Mouse (Mus musculus) neural tube, embryonic 13.5 days (tissue): Measurements from ENCODE around the gene Golga7b. TPM values are rescaled to one million over a fixed set of nuclear protein-coding genes. Genes with fewer than 3 reads are reported as not detected.
A peak's percentile ranks its signal among the peaks of the same experiment; 100 is the strongest.

Source experiments
- ATAC-seq: fragments of 200-750 bp; cut with Nextera tagmentation; 2 replicates; pipeline ENCODE4 v1.8.0; 2017; ENCODE audit warnings: low read depth, mild to moderate bottlenecking, moderate TSS enrichment, moderate library complexity
- H3K27ac ChIP-seq: fragments of 300-500 bp; sonication (generic); replicated peaks from 2 replicates; pipeline ENCODE4 v1.5.1; 2015; ENCODE audit warnings: moderate library complexity, mild to moderate bottlenecking, inconsistent platforms
- H3K27me3 ChIP-seq: fragments of 300-500 bp; sonication (generic); 2 replicates; pipeline ENCODE4 v1.6.1; 2015; ENCODE audit warnings: mild to moderate bottlenecking, inconsistent platforms
- H3K36me3 ChIP-seq: fragments of 300-500 bp; sonication (generic); 2 replicates; pipeline ENCODE4 v1.6.1; 2015; ENCODE audit warnings: mild to moderate bottlenecking, inconsistent platforms
- H3K4me1 ChIP-seq: fragments of 300-500 bp; sonication (generic); replicated peaks from 2 replicates; pipeline ENCODE4 v1.6.1; 2015; ENCODE audit warnings: inconsistent platforms
- H3K4me2 ChIP-seq: fragments of 300-500 bp; sonication (generic); 2 replicates; pipeline ENCODE4 v1.6.1; 2015; ENCODE audit warnings: inconsistent platforms, mild to moderate bottlenecking, moderate library complexity
- H3K4me3 ChIP-seq: fragments of 300-500 bp; sonication (generic); 2 replicates; pipeline ENCODE4 v1.5.1; 2015; ENCODE audit warnings: mild to moderate bottlenecking, inconsistent platforms
- H3K9ac ChIP-seq: fragments of 300-500 bp; sonication (generic); 2 replicates; pipeline ENCODE4 v1.6.1; 2015; ENCODE audit warnings: moderate library complexity, mild to moderate bottlenecking, inconsistent platforms
- H3K9me3 ChIP-seq: fragments of 300-500 bp; sonication (generic); 2 replicates; pipeline ENCODE4 v1.6.1; 2016; ENCODE audit warnings: inconsistent platforms
- WGBS: fragments of 180-500 bp; shearing (Covaris S2); methylation state at CpG from one replicate; pipeline ENCODE4 v1.1.7; 2015; 5-methylcytosine and 5-hydroxymethylcytosine counted together
- polyA plus RNA-seq: library from polyadenylated mRNA; unstranded; fragments of >200 nt; fragmentation: Nextera tagmentation; extraction: Ambion mirVana; gene quantifications from 2 replicates; pipeline ENCODE4 v1.2.1, GENCODE M21; 2015

Gene Golga7b
- polyA plus RNA-seq: 42.3 and 48.7 TPM in 2 replicates

- Histone ChIP-seq H3K9me3 (no peaks in the 10 kb centered on the region), H3K4me3 (no peak within 1 kb of the TSS), H3K9ac (no peak within 1 kb of the TSS), H3K27me3 (peaks cover 3% of the 10 kb centered on the region; the same call in 1 of the 2 replicates), H3K4me1 (no peaks in the 10 kb centered on the region), H3K27ac (no peak within 1 kb of the TSS), H3K36me3 (no peaks in the 10 kb centered on the region), H3K4me2 (no peak within 1 kb of the TSS)
- ATAC-seq: no peak
- WGBS: 82% methylated on average over 3 of the region's 3 CpGs
These were observed at the start of gene Golga7b for GRCm38 (mm10) chr19:42247519-42247918. Gene Golga7b (plus strand): TSS chr19:42247574.

DNA sequence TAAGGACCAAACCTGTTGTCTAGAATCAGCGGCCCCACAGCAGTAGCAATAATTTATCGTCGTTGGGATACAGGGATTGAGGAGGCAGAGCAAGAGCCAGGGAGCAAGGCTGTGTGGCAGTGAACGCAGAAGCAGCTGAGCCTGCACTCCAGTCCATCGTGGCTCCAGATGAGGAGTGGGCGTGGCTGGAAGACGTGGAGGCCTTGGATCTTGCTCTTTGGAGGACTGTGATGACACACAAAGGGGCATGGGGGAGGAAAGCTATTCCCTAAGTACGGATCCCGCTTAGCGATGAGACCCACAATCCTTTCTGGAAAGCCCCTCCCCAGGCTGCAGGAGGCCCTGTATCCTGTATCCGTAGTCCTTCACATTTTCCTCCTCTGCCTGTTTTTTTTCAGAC is 49.3 kb upstream of the Golga7b start:
- Histone ChIP-seq H3K9ac (no peak overlapping the region), H3K4me2 (no peak overlapping the region), H3K27me3 (peaks cover 52% of the 10 kb centered on the region), H3K9me3 (no peaks in the 10 kb centered on the region), H3K27ac (no peak overlapping the region), H3K36me3 (peaks cover 9% of the 10 kb centered on the region), H3K4me3 (no peak overlapping the region), H3K4me1 (peaks cover 30% of the 10 kb centered on the region)
- ATAC-seq: no peak
- WGBS: 47% methylated on average over 11 of the region's 11 CpGs

- Histone ChIP-seq H3K9me3 (no peaks in the 10 kb centered on the region), H3K27ac (no peak within 1 kb of the TSS), H3K9ac (peak within 1 kb of the TSS; percentile 50), H3K4me1 (peaks cover 33% of the 10 kb centered on the region), H3K4me2 (peak within 1 kb of the TSS; percentile 50), H3K27me3 (peaks cover 62% of the 10 kb centered on the region), H3K36me3 (no peaks in the 10 kb centered on the region), H3K4me3 (peak within 1 kb of the TSS; percentile 34)
- under 1% methylated on average over 60 of the region's 60 CpGs for WGBS
- ATAC-seq: peak; percentile 43; the same call in 1 of the 2 replicates
These were observed 45.5 kb upstream of the Golga7b start, which contains the start of gene Sfrp5 for GRCm38 (mm10) chr19:42201696-42202381. Gene Sfrp5 (minus strand): TSS chr19:42202252.

DNA sequence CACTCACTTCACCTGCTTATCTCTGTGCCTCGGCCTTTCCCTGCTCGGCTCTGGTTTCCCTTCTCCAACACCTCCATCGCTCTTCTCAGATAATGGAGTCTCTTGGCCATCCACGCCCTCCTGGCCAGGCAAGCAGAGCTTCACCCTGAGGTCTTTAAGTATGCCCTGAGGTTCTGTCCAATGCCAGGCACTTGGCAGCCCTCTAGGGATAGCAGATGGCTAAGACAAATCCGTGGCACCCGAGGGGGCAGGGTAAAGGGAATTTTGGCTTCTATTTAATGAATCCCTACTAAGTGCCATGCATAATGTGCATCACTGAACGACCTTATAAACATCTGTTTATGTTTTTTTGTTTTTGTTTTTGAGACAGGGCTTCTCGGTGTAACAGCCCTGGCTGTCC is 44.9 kb upstream of the Golga7b start:
- ATAC-seq: no peak
- Histone ChIP-seq H3K27ac (no peak overlapping the region), H3K36me3 (no peaks in the 10 kb centered on the region), H3K27me3 (peaks cover 62% of the 10 kb centered on the region), H3K4me3 (peak overlapping the region; percentile 34), H3K9me3 (no peaks in the 10 kb centered on the region), H3K4me1 (peaks cover 33% of the 10 kb centered on the region), H3K9ac (no peak overlapping the region), H3K4me2 (peak overlapping the region; percentile 50)
- 38% methylated on average over 8 of the region's 8 CpGs for WGBS

DNA sequence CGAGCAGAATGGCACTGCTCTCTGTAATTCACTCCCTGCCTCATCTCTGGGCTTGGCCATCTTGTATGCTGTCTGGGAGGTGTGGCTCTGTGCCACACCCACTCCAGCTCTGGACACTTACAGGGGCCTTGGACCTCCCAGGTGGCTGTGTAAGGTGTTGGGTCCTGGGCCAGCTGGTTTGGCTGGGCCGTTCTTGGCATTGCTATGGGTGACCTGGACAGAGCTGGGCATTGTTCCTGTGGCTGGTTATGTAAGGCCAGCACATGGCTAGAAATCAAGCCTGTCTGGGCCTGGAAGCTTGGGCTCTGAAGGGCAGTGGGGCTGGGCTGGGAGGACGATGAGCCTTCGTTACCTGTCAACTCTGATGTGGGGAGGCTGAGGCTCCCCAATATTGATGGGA is 43.1 kb upstream of the Golga7b start:
- no peaks in the 10 kb centered on the region for H3K9me3 ChIP-seq
- H3K27me3 ChIP-seq: peaks cover 47% of the 10 kb centered on the region
- H3K27ac ChIP-seq: peak overlapping the region; percentile 39
- no peak overlapping the region for H3K4me3 ChIP-seq
- no peaks in the 10 kb centered on the region for H3K36me3 ChIP-seq
- 76% methylated on average over 4 of the region's 4 CpGs for WGBS
- ATAC-seq: no peak
- H3K9ac ChIP-seq: no peak overlapping the region
- peaks cover 35% of the 10 kb centered on the region for H3K4me1 ChIP-seq
- no peak overlapping the region for H3K4me2 ChIP-seq

- peaks cover 38% of the 10 kb centered on the region for H3K27me3 ChIP-seq
- peaks cover 35% of the 10 kb centered on the region for H3K4me1 ChIP-seq
- no peak overlapping the region for H3K4me2 ChIP-seq
- no peak overlapping the region for H3K4me3 ChIP-seq
- ATAC-seq: no peak
- no peaks in the 10 kb centered on the region for H3K9me3 ChIP-seq
- H3K36me3 ChIP-seq: no peaks in the 10 kb centered on the region
- H3K27ac ChIP-seq: no peak overlapping the region
- 58% methylated on average over 8 of the region's 8 CpGs for WGBS
- H3K9ac ChIP-seq: no peak overlapping the region
These were observed 42.2 kb upstream of the Golga7b start for GRCm38 (mm10) chr19:42205201-42205600.

GRCm38 (mm10) chr19:42209485-42209884 is 37.9 kb upstream of the Golga7b start:
- Histone ChIP-seq H3K4me2 (no peak overlapping the region), H3K9ac (no peak overlapping the region), H3K27me3 (no peaks in the 10 kb centered on the region), H3K9me3 (no peaks in the 10 kb centered on the region), H3K36me3 (no peaks in the 10 kb centered on the region), H3K27ac (no peak overlapping the region), H3K4me3 (no peak overlapping the region), H3K4me1 (peaks cover 17% of the 10 kb centered on the region)
- 54% methylated on average over 7 of the region's 7 CpGs for WGBS
- peak; percentile 28; the same call in 1 of the 2 replicates for ATAC-seq

- 59% methylated on average over 6 of the region's 6 CpGs for WGBS
- H3K27ac ChIP-seq: no peak overlapping the region
These were observed 37.4 kb upstream of the Golga7b start for GRCm38 (mm10) chr19:42209976-42210375.

DNA sequence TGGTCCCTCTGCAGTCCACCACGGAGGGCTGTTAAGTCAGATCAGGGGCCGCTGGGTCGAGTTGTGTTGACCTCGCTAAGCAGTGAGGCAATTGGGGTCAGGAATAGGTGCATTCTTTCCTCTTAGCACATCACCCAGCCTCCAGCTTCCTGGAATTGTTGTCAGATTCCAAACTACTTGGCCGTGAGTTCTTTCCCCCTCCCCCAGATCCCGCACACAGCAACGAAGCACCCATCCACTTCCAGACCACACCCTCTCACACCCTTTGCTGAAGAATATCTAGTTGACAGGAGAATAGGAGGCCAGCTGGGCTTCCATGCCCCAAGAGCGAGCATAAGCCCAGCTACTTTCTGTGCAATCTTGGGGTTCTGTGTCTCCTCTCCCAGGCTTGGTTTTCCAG is 35.4 kb upstream of the Golga7b start:
- no peak for ATAC-seq
- 45% methylated on average over 8 of the region's 8 CpGs for WGBS

More at GRCm38 (mm10) chr19:42209976-42210375, 37.4 kb upstream of the Golga7b start:
- H3K4me2 ChIP-seq: no peak overlapping the region
- peaks cover 12% of the 10 kb centered on the region for H3K4me1 ChIP-seq
- H3K27me3 ChIP-seq: no peaks in the 10 kb centered on the region
- H3K4me3 ChIP-seq: no peak overlapping the region
- H3K9me3 ChIP-seq: no peaks in the 10 kb centered on the region
- no peak overlapping the region for H3K9ac ChIP-seq
- no peak; the same call in 1 of the 2 replicates for ATAC-seq
- H3K36me3 ChIP-seq: no peaks in the 10 kb centered on the region

DNA sequence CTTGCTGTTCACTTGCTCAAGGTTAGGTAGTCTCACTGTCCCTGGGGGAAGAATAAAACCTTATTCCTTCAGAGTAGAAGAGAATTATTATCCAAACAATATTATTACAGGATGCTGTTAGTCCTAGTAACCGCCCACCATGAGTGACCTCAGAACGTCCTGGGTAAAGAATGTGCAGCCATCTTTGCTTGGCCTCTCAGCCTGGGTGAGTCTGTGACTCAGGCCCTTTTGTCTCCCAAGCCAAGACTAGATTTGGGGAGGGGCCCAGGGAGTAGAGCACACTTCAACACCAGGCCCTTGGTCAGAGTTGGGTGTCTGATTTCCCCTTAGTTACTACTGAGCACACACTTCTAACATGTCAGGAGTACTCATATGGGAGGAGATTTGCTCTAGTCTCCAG is 32.8 kb upstream of the Golga7b start:
- Histone ChIP-seq H3K27me3 (no peaks in the 10 kb centered on the region), H3K9me3 (no peaks in the 10 kb centered on the region)

More for the DNA sequence above, 35.4 kb upstream of the Golga7b start:
- H3K4me2 ChIP-seq: no peak overlapping the region
- no peak overlapping the region for H3K4me3 ChIP-seq
- peaks cover 15% of the 10 kb centered on the region for H3K4me1 ChIP-seq
- H3K27me3 ChIP-seq: no peaks in the 10 kb centered on the region
- no peak overlapping the region for H3K9ac ChIP-seq
- H3K9me3 ChIP-seq: no peaks in the 10 kb centered on the region
- H3K36me3 ChIP-seq: no peaks in the 10 kb centered on the region
- no peak overlapping the region for H3K27ac ChIP-seq

GRCm38 (mm10) chr19:42216699-42217373 is 30.5 kb upstream of the Golga7b start:
- peak; percentile 45; the same call in 1 of the 2 replicates for ATAC-seq
- Histone ChIP-seq H3K9me3 (no peaks in the 10 kb centered on the region), H3K4me2 (no peak overlapping the region), H3K9ac (no peak overlapping the region), H3K4me1 (peaks cover 7% of the 10 kb centered on the region; the same call in 1 of the 2 replicates), H3K27ac (no peak overlapping the region), H3K4me3 (no peak overlapping the region), H3K36me3 (no peaks in the 10 kb centered on the region), H3K27me3 (no peaks in the 10 kb centered on the region)
- WGBS: 66% methylated on average over 7 of the region's 7 CpGs

More for the DNA sequence above, 32.8 kb upstream of the Golga7b start:
- no peak overlapping the region for H3K9ac ChIP-seq
- no peaks in the 10 kb centered on the region for H3K36me3 ChIP-seq
- H3K4me1 ChIP-seq: peaks cover 14% of the 10 kb centered on the region
- no peak overlapping the region for H3K4me3 ChIP-seq
- WGBS: 78% methylated on average over 2 of the region's 2 CpGs
- no peak overlapping the region for H3K27ac ChIP-seq
- no peak overlapping the region for H3K4me2 ChIP-seq
- no peak for ATAC-seq

- H3K4me2 ChIP-seq: no peak overlapping the region
- peaks cover 7% of the 10 kb centered on the region; the same call in 1 of the 2 replicates for H3K4me1 ChIP-seq
- WGBS: 27% methylated on average over 2 of the region's 2 CpGs
- no peaks in the 10 kb centered on the region for H3K9me3 ChIP-seq
- peak; percentile 66 for ATAC-seq
- H3K27ac ChIP-seq: no peak overlapping the region
- H3K27me3 ChIP-seq: no peaks in the 10 kb centered on the region
- no peak overlapping the region for H3K4me3 ChIP-seq
- no peaks in the 10 kb centered on the region for H3K36me3 ChIP-seq
- H3K9ac ChIP-seq: no peak overlapping the region
These were observed 30.0 kb upstream of the Golga7b start for GRCm38 (mm10) chr19:42217374-42217763.
